Mouse (Mus musculus): Measurements from ENCODE around the gene Alg9. TPM values are rescaled to one million over a fixed set of nuclear protein-coding genes. Genes with fewer than 3 reads are reported as not detected.
"Not testable (repeated sequence)": the region's sequence is repeated elsewhere in the genome, so short reads cannot be mapped to it uniquely, and the experiment has no call there.

Gene Alg9
- polyA plus RNA-seq, 1 experiment from 2014 or later, result 42.8 TPM

DNA sequence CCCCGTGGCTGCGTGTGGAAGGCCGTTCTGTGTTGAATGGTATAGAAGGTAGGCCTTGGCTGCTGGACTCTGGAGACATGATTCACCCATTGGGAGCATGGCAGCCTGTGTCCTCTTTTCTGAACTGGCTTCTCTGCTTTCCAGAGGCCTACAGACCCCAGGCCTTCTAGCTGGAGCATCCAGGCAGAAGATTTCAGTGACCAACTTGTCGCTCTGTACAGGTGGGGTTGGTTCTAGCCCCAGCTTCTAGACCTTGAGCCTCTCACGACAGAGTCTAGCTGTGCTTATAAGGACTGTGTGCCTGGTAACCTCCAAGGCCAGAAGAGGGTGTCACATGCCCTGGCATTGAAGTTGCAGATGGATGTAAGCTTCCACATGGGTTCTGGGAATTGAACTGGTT, 56.7 kb downstream of the Alg9 start:
- no peak overlapping the region for H3K4me3 ChIP-seq
- no peak for ATAC-seq (ENCODE audit: low FRiP score, low read depth)
- WGBS, result 94% methylated on average over 5 of the region's 5 CpGs
- H3K9ac ChIP-seq (replicated peaks), result no peak overlapping the region
- no peaks in the 10 kb centered on the region for H3K4me1 ChIP-seq
- H3K4me2 ChIP-seq (replicated peaks), result no peak overlapping the region
- H3K9me3 ChIP-seq, result no peaks in the 10 kb centered on the region
- peaks cover 21% of the 10 kb centered on the region for H3K36me3 ChIP-seq
- no peaks in the 10 kb centered on the region for H3K27me3 ChIP-seq
- H3K27ac ChIP-seq (replicated peaks), result no peak overlapping the region

DNA sequence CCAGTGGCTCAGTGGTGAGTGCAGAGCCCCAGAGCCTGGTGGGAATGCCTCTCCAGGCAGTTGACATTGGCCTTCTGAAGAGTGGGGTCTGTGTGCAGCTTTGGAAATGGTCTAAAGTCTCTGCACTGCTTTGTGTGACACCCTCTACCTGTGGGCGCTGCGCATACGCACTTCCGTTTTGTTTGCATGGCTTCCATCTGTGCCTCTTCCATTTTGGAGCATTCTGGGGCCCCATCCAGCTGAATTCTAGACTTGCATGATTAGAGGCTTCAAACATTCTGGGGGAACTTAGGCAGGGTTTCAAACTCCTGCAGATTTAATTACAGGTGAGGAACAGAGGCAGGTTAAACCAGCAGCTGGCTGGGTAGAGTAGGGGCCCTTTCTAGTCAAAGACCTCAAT, 57.3 kb downstream of the Alg9 start:
- no peaks in the 10 kb centered on the region for H3K4me1 ChIP-seq
- H3K9ac ChIP-seq (replicated peaks), result no peak overlapping the region
- H3K4me3 ChIP-seq, result no peak overlapping the region
- no peaks in the 10 kb centered on the region for H3K9me3 ChIP-seq
- no peak overlapping the region for H3K27ac ChIP-seq (replicated peaks)
- no peak overlapping the region for H3K4me2 ChIP-seq (replicated peaks)
- WGBS, result 95% methylated on average over 4 of the region's 4 CpGs
- ATAC-seq (ENCODE audit: low FRiP score, low read depth), result no peak
- no peaks in the 10 kb centered on the region for H3K27me3 ChIP-seq
- peaks cover 21% of the 10 kb centered on the region for H3K36me3 ChIP-seq

DNA sequence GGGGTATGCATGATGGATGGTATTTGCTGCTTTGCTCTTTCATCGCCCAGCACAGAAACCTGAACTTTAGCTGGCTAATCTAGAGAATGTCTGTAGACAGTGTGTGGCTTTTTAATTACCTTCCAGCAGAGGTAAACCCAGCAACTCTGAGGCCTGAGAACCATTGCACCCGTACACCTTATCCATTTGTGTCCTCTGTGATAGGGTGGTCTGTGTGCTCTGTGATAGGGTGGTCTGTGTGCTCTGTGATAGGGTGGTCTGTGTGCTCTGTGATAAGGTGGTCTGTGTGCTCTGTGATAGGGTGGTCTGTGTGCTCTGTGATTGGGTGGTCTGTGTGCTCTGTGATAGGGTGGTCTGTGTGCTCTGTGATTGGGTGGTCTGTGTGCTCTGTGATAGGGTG, 57.8 kb downstream of the Alg9 start:
- peaks cover 21% of the 10 kb centered on the region for H3K36me3 ChIP-seq
- H3K4me1 ChIP-seq; H3K4me3 ChIP-seq; ATAC-seq (ENCODE audit: low FRiP score, low read depth); H3K27ac ChIP-seq (replicated peaks); H3K9ac ChIP-seq (replicated peaks); H3K27me3 ChIP-seq; H3K4me2 ChIP-seq (replicated peaks); H3K9me3 ChIP-seq: not testable (repeated sequence)
- 98% methylated on average over 2 of the region's 2 CpGs for WGBS

DNA sequence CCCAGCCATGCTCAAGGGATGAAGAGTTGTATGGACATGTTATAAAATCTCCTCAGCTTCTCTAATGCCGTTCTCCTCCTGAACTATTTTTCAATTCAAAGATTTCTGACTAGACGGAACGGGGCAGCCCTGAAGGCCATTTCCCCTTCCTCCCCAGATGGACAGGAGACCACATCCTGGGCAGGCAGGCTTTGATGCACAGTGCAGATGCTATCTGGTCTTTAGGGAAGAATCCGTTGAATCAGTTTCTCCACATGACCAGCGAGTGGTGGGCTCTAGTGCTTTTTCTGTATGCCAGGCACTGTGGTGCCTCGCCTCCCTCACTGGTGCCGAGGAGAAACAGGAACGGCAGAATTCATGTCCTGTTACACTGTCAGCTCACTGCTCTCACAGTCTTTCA, 59.0 kb downstream of the Alg9 start:
- no peak overlapping the region for H3K4me2 ChIP-seq (replicated peaks)
- no peaks in the 10 kb centered on the region for H3K9me3 ChIP-seq
- H3K4me1 ChIP-seq, result no peaks in the 10 kb centered on the region
- H3K4me3 ChIP-seq, result no peak overlapping the region
- ATAC-seq (ENCODE audit: low FRiP score, low read depth), result no peak
- H3K27me3 ChIP-seq, result no peaks in the 10 kb centered on the region
- no peak overlapping the region for H3K9ac ChIP-seq (replicated peaks)
- WGBS, result 88% methylated on average over 8 of the region's 8 CpGs
- peaks cover 12% of the 10 kb centered on the region; the same call in 1 of the 2 replicates for H3K36me3 ChIP-seq
- no peak overlapping the region for H3K27ac ChIP-seq (replicated peaks)

DNA sequence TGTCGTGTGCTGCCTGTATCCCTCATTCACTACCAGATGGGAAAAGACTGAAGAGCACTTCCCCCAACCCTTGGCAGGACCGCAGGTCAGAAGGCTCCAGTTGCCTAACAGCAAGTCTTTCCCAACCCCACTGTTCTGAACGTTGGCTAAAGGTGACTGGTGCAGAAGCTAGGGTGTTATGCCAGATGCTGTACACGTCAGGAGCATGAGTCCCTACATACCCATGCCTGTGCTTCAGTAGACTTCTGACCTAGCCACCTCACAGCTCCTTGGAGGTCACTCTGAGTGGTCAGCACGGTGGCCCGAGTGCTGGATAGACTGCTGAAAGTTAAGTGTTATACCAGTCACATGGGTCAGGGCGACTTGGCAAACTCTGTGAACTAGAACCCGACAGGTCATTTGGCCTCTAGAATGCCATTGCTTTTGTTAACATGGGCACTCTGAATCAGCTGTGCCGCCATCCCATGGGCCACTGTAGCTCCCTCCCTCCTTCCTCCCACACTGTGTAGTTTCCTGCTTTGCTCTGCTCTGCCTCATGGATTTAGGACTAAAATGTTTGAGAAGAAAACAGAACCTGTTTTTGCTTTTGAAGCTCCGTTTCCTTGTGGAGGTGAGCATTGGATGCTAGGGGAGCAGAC, 60.4 kb downstream of the Alg9 start:
- H3K9ac ChIP-seq (replicated peaks), result no peak overlapping the region
- no peaks in the 10 kb centered on the region for H3K27me3 ChIP-seq
- H3K4me1 ChIP-seq, result no peaks in the 10 kb centered on the region
- H3K9me3 ChIP-seq, result no peaks in the 10 kb centered on the region
- no peak overlapping the region for H3K4me2 ChIP-seq (replicated peaks)
- 88% methylated on average over 10 of the region's 10 CpGs for WGBS
- peaks cover 12% of the 10 kb centered on the region; the same call in 1 of the 2 replicates for H3K36me3 ChIP-seq
- no peak overlapping the region for H3K4me3 ChIP-seq
- no peak overlapping the region for H3K27ac ChIP-seq (replicated peaks)
- ATAC-seq (ENCODE audit: low FRiP score, low read depth), result no peak

DNA sequence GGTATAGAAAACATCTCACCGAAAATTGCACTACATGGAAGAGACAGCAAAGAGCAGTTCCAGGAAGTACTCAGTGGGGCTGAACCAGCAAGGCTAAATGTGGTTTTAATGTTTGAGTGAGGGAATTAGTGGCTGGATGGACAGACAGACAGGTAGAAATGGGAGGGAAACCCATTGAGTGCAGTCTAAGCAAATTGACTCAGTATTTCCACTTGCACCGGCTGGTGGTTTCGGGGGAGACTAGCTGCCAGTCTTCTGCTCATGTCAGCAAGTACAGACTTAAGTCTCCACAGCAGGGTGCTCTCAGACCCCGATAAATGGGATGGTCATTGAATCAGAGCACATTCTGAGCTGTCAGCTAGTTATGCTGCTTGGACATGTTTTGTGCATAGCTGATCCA, 61.3 kb downstream of the Alg9 start:
- no peaks in the 10 kb centered on the region for H3K9me3 ChIP-seq
- no peak overlapping the region for H3K4me3 ChIP-seq
- no peaks in the 10 kb centered on the region for H3K4me1 ChIP-seq
- no peaks in the 10 kb centered on the region for H3K27me3 ChIP-seq
- ATAC-seq (ENCODE audit: low FRiP score, low read depth), result no peak
- H3K27ac ChIP-seq (replicated peaks), result no peak overlapping the region
- H3K4me2 ChIP-seq (replicated peaks), result no peak overlapping the region
- no peak overlapping the region for H3K9ac ChIP-seq (replicated peaks)
- H3K36me3 ChIP-seq, result peaks cover 12% of the 10 kb centered on the region; the same call in 1 of the 2 replicates
- WGBS, result 90% methylated on average over 4 of the region's 4 CpGs

DNA sequence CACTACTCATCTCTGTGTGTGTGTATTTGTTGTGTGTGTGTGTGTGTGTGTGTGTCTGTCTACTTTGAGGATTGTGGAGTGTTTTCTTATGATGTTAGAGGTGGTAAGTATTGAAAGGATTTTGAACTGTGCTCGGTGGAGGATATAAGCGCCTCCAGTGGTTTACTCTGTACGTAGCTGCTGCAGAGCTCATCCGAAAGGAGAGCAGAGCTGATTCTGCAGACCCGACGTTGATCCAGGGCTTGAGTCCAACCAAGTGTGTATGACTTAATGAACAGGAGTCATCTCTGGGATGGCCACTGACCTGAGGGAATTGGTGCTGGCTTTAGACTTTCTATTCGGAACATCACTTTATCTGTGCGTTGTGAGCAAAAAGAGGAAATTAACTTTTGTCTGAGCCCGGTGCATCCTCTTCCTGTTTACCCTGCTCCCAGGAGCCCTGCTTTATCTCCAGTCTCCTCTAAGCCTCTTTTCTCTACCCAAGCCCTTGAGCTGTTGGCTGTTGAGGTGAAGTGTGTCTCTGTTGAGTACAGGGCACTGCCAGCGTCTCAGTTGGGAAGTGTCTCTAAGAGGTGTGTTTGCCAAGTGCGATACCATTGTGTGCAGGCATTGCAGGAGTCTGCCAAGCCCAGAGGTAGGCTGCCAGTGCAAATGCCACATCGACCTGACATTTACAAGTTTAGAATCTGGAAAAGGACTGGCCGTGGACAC, 66.4 kb downstream of the Alg9 start:
- Histone ChIP-seq H3K4me1 (no peaks in the 10 kb centered on the region), H3K4me3 (no peak overlapping the region), H3K9me3 (no peaks in the 10 kb centered on the region), H3K27me3 (no peaks in the 10 kb centered on the region), H3K36me3 (peaks cover 10% of the 10 kb centered on the region), H3K4me2 (replicated peaks) (no peak overlapping the region), H3K9ac (replicated peaks) (no peak overlapping the region), H3K27ac (replicated peaks) (no peak overlapping the region)
- ATAC-seq (ENCODE audit: low FRiP score, low read depth), result no peak
- WGBS, result 88% methylated on average over 13 of the region's 13 CpGs

DNA sequence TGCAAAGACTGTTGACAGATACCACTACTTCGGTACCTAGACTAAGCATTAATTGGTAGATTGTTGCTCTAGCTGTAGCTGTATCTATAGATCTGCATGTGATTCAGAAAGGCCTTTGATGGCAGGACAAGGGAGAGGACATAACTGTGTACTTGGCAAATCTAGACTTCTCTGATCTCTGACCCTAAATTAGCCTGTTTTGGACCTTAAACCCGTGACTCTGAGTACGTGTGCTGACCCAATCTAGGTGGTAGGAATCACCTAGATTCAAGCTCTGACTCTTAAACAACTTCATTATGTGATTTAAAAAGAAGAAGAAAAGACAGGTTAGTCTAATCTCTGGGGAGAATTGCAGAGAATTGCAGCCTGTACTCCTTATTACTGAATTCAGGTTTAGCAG, 70.3 kb downstream of the Alg9 start, which contains the start of gene Ppp2r1b:
Gene Ppp2r1b (plus strand): TSS at position 221 of the 400 bp plus-strand sequence.
- H3K4me3 ChIP-seq, result no peak within 1 kb of the TSS
- ATAC-seq (ENCODE audit: low FRiP score, low read depth), result no peak
- WGBS, result 96% methylated on average over 3 of the region's 3 CpGs

DNA sequence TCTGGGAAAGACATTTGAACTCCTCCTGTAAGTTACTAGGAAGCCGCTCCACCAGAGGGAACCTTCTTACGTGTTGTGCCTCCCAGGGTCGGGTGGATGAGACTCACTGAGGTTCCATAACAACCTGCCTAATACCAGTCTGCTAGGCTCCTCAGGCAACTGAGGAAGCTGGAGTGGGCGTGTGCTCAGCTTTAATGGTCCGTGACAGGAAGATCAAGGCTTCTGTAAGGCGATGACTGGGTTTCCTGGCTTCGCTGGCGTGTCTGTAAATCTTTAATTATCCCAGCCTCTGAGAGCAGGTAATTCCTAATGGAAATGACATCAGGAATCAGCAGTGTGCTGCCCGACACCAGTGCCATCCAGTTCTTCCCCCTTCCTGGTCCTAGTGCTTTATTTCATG, 70.7 kb downstream of the Alg9 start:
- Histone ChIP-seq H3K4me2 (replicated peaks) (no peak overlapping the region), H3K4me3 (no peak overlapping the region), H3K4me1 (peaks cover 2% of the 10 kb centered on the region; the same call in 1 of the 2 replicates), H3K36me3 (peaks cover 10% of the 10 kb centered on the region), H3K9ac (replicated peaks) (no peak overlapping the region), H3K27ac (replicated peaks) (no peak overlapping the region), H3K9me3 (no peaks in the 10 kb centered on the region), H3K27me3 (peaks cover 3% of the 10 kb centered on the region; the same call in 1 of the 2 replicates)
- WGBS, result 68% methylated on average over 9 of the region's 9 CpGs
- no peak for ATAC-seq (ENCODE audit: low FRiP score, low read depth)

More for the DNA sequence above, 70.3 kb downstream of the Alg9 start, which contains the start of gene Ppp2r1b:
- Histone ChIP-seq H3K9me3 (no peaks in the 10 kb centered on the region), H3K4me1 (no peaks in the 10 kb centered on the region), H3K9ac (replicated peaks) (no peak within 1 kb of the TSS), H3K36me3 (peaks cover 10% of the 10 kb centered on the region), H3K27ac (replicated peaks) (no peak within 1 kb of the TSS), H3K27me3 (no peaks in the 10 kb centered on the region; the same call in 1 of the 2 replicates), H3K4me2 (replicated peaks) (no peak within 1 kb of the TSS)

DNA sequence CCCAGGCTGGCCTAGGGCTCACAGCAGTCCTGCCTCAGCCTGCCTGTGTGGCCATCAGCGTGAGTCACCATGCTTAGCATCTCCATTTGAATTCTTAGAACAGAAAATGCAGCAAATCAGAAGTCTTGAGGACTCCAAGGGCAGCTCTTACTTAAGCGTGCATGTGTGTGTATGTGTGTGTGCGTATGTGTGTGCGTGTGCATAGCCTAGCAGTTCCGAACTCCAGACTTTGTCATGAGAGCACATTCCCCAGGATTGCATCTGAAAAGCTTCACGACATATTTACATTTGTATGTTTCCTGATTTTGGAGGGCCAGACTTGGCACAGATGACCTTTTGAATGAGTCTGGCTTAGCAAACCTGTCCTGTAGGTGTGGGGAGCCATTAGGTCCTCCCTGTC, 72.3 kb downstream of the Alg9 start:
- Histone ChIP-seq H3K27ac (replicated peaks) (no peak overlapping the region), H3K9me3 (no peaks in the 10 kb centered on the region), H3K4me3 (no peak overlapping the region), H3K4me1 (peaks cover 7% of the 10 kb centered on the region; the same call in 1 of the 2 replicates), H3K27me3 (peaks cover 5% of the 10 kb centered on the region; the same call in 1 of the 2 replicates), H3K9ac (replicated peaks) (no peak overlapping the region), H3K36me3 (peaks cover 10% of the 10 kb centered on the region), H3K4me2 (replicated peaks) (no peak overlapping the region)
- 92% methylated on average over 6 of the region's 6 CpGs for WGBS
- no peak for ATAC-seq (ENCODE audit: low FRiP score, low read depth)

DNA sequence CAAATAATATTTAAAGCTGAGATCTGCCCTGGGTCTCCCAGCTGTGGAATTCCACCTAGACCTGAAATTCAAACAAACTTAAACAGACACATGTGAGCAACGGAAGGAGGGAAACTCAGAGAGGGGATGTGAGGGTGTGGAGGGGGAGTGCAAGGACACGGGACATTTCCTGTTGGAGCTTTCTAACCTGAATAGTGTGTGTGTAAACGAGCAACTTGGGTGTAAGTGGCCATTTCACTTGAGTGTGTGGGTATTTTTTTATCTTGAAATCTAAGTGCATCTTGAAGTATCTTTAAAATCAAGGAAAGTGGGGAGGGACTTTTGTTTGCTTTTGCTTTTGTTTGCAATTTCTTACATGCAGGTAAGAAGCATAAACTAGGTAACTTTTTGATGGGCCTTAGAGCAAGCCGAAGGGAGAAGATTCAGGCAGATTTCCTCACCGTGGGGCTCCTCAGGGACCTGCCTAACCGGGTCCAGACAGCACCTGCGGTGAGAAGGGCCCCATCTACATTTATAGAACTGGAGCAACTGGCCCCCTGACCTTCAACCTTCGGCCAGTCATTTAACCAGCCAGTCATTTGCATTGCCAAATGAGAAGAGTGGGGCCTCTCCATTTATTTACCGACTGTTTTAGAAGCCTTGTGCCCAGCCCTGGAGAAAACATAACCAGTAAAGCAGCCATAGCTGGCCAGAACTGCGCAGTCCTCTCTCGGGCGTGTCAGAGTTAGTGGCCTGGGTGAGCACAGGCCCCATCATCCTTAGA, 73.0 kb downstream of the Alg9 start:
- Histone ChIP-seq H3K27me3 (peaks cover 5% of the 10 kb centered on the region; the same call in 1 of the 2 replicates), H3K9me3 (no peaks in the 10 kb centered on the region), H3K4me1 (peaks cover 10% of the 10 kb centered on the region; the same call in 1 of the 2 replicates), H3K9ac (replicated peaks) (no peak overlapping the region), H3K4me2 (replicated peaks) (no peak overlapping the region), H3K36me3 (peaks cover 7% of the 10 kb centered on the region), H3K27ac (replicated peaks) (no peak overlapping the region), H3K4me3 (no peak overlapping the region)
- ATAC-seq (ENCODE audit: low FRiP score, low read depth), result no peak
- WGBS, result 76% methylated on average over 12 of the region's 12 CpGs

DNA sequence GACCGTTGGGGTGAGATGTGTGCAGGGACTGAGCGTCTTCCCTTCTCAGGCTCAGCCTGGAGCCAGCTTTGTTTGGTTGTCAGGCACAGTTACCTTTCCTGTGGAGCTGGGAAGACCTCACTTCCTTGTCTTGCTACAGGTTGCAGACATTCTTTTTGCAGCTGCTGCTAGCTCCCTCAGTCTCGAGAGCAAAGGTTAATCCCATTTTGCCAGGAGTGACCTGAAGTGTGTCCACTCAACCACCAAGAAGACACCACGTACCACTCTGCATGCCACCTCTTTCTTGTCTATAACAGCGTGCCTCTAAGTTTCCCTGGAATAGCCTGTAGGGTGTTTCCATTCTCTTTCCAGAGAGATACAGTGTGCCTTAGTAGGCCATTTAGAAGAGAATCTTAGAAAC, 74.0 kb downstream of the Alg9 start:
- WGBS, result 54% methylated on average over 5 of the region's 5 CpGs
- no peak overlapping the region for H3K4me3 ChIP-seq
- H3K9me3 ChIP-seq, result no peaks in the 10 kb centered on the region
- H3K27ac ChIP-seq (replicated peaks), result no peak overlapping the region
- H3K9ac ChIP-seq (replicated peaks), result no peak overlapping the region
- peaks cover 16% of the 10 kb centered on the region for H3K4me1 ChIP-seq
- H3K36me3 ChIP-seq, result peaks cover 3% of the 10 kb centered on the region; the same call in 1 of the 2 replicates
- peaks cover 5% of the 10 kb centered on the region; the same call in 1 of the 2 replicates for H3K27me3 ChIP-seq
- H3K4me2 ChIP-seq (replicated peaks), result no peak overlapping the region
- no peak for ATAC-seq (ENCODE audit: low FRiP score, low read depth)

All from midbrain, embryonic 12.5 days (tissue).